Mouse (Mus musculus) MEL (cell line): ENCODE results near the gene Macf1. TPM values are rescaled to one million over a fixed set of nuclear protein-coding genes. Genes with fewer than 3 reads are reported as not detected.

Experiments used
- DNase-seq: peaks from one replicate; pipeline ENCODE4 v3.0.0; 2011; ENCODE audit warnings: low read depth, low spot score
- H3K27ac ChIP-seq: 2 replicates; pipeline ENCODE4 v1.5.1; 2012; ENCODE audit warnings: low read depth, mild to moderate bottlenecking, control low read depth, low read length, moderate library complexity; ENCODE audit not compliant: control insufficient read depth
- H3K27me3 ChIP-seq, 2 experiments: fragments of 150-350 bp in 1 of 2; sonication (generic) in 1 of 2; 2 replicates each; pipeline ENCODE4 v1.6.1; 2012; ENCODE audit warnings: low read length in 2 of 2, mild to moderate bottlenecking in 2 of 2, improper control_type of control experiment in 1 of 2, moderate library complexity in 1 of 2; ENCODE audit not compliant: insufficient read depth in 2 of 2, control insufficient read depth in 1 of 2
- H3K36me3 ChIP-seq, 2 experiments: 2 replicates each; pipeline ENCODE4 v1.6.1; 2012 to 2014; ENCODE audit warnings: low read length in 2 of 2, improper control_type of control experiment in 1 of 2, inconsistent platforms in 1 of 2, mild to moderate bottlenecking in 1 of 2; ENCODE audit not compliant: insufficient read depth in 2 of 2, control insufficient read depth in 1 of 2
- H3K4me1 ChIP-seq, 2 experiments: fragments of 150-350 bp in 1 of 2; sonication (generic) in 1 of 2; 2 replicates each; pipeline ENCODE4 v1.6.1; 2012; ENCODE audit warnings: low read length in 2 of 2, improper control_type of control experiment in 1 of 2, mild to moderate bottlenecking in 1 of 2; ENCODE audit not compliant: insufficient read depth in 2 of 2, control insufficient read depth in 1 of 2
- H3K4me3 ChIP-seq, 2 experiments: fragments of 150-350 bp in 1 of 2; sonication (generic) in 1 of 2; 2 replicates each; pipeline ENCODE4 v1.5.1; 2012; ENCODE audit warnings: low read depth in 2 of 2, low read length in 2 of 2, mild to moderate bottlenecking in 2 of 2, moderate library complexity in 2 of 2, control low read depth in 1 of 2, improper control_type of control experiment in 1 of 2; ENCODE audit not compliant: control insufficient read depth in 1 of 2, insufficient read depth in 1 of 2
- H3K79me2 ChIP-seq: 2 replicates; pipeline ENCODE4 v1.6.1; 2012; ENCODE audit warnings: mild to moderate bottlenecking, low read length, moderate library complexity; ENCODE audit not compliant: control insufficient read depth, poor library complexity, insufficient read depth
- H3K9ac ChIP-seq: 2 replicates; pipeline ENCODE4 v1.6.1; 2012; ENCODE audit warnings: low read depth, mild to moderate bottlenecking, control low read depth, low read length, moderate library complexity; ENCODE audit not compliant: control insufficient read depth, poor library complexity, severe bottlenecking
- H3K9me3 ChIP-seq: fragments of 150-350 bp; sonication (generic); replicated peaks from 2 replicates; pipeline ENCODE4 v1.6.1; 2012; ENCODE audit warnings: mild to moderate bottlenecking, low read length, improper control_type of control experiment, moderate library complexity; ENCODE audit not compliant: insufficient read depth
- BHLHE40 ChIP-seq: IDR thresholded peaks from 2 replicates; pipeline ENCODE4 v1.6.1; 2012; ENCODE audit warnings: low read depth, mild to moderate bottlenecking, inconsistent platforms, low read length, improper control_type of control experiment, borderline replicate concordance
- CHD1 ChIP-seq: IDR thresholded peaks from 2 replicates; pipeline ENCODE4 v1.6.1; 2012; ENCODE audit warnings: low read depth, mild to moderate bottlenecking, inconsistent platforms, low read length, improper control_type of control experiment
- CTCF ChIP-seq, 3 experiments: IDR thresholded peaks in 2 of 3; conservative IDR thresholded peaks in 1 of 3; 2 replicates each; pipeline ENCODE4 v1.5.1; 2011 to 2012; ENCODE audit warnings: low read length in 3 of 3, low read depth in 2 of 3, mild to moderate bottlenecking in 2 of 3, improper control_type of control experiment in 1 of 3, inconsistent platforms in 1 of 3, mixed read lengths in 1 of 3, moderate library complexity in 1 of 3; ENCODE audit not compliant: control insufficient read depth in 1 of 3, insufficient read depth in 1 of 3, poor library complexity in 1 of 3, severe bottlenecking in 1 of 3
- ELF1 ChIP-seq: IDR thresholded peaks from 2 replicates; pipeline ENCODE4 v1.6.1; 2014; ENCODE audit warnings: low read depth, mild to moderate bottlenecking, inconsistent platforms, low read length, improper control_type of control experiment, moderate library complexity
- EP300 ChIP-seq, 2 experiments: IDR thresholded peaks; 2 replicates each; pipeline ENCODE4 v1.6.1; 2011; ENCODE audit warnings: improper control_type of control experiment in 2 of 2, low read length in 2 of 2, low read depth in 1 of 2, mild to moderate bottlenecking in 1 of 2
- ETS1 ChIP-seq: IDR thresholded peaks from 2 replicates; pipeline ENCODE4 v1.6.1; 2012; ENCODE audit warnings: low read depth, mild to moderate bottlenecking, inconsistent platforms, low read length, improper control_type of control experiment, moderate library complexity
- HCFC1 ChIP-seq: IDR thresholded peaks from 2 replicates; pipeline ENCODE4 v1.6.1; 2012; ENCODE audit warnings: low read depth, mild to moderate bottlenecking, inconsistent platforms, low read length, improper control_type of control experiment, moderate library complexity
- KAT2A ChIP-seq: conservative IDR thresholded peaks from 2 replicates; pipeline ENCODE4 v1.6.1; 2012; ENCODE audit warnings: low read depth, low read length, improper control_type of control experiment, inconsistent platforms
- MXI1 ChIP-seq: IDR thresholded peaks from 2 replicates; pipeline ENCODE4 v1.6.1; 2011; ENCODE audit warnings: mild to moderate bottlenecking, low read depth, low read length, improper control_type of control experiment
- MYB ChIP-seq: IDR thresholded peaks from 2 replicates; pipeline ENCODE4 v1.6.1; 2011; ENCODE audit warnings: mild to moderate bottlenecking, low read depth, low read length, improper control_type of control experiment
- NELFE ChIP-seq: IDR thresholded peaks from 2 replicates; pipeline ENCODE4 v1.6.1; 2011; ENCODE audit warnings: low read depth, low read length, improper control_type of control experiment
- POLR2AphosphoS2 ChIP-seq: IDR thresholded peaks from 2 replicates; pipeline ENCODE4 v1.6.1; 2011; ENCODE audit warnings: low read length, improper control_type of control experiment
- POLR2AphosphoS5 ChIP-seq: IDR thresholded peaks from 2 replicates; pipeline ENCODE4 v1.6.1; 2012; ENCODE audit warnings: low read depth, borderline replicate concordance, mild to moderate bottlenecking, inconsistent platforms, low read length, moderate library complexity, mixed read lengths
- UBTF ChIP-seq: IDR thresholded peaks from 2 replicates; pipeline ENCODE4 v1.6.1; 2012; ENCODE audit warnings: low read depth, mild to moderate bottlenecking, inconsistent platforms, low read length, improper control_type of control experiment, moderate library complexity, borderline replicate concordance; ENCODE audit not compliant: insufficient read depth
- USF1 ChIP-seq: IDR thresholded peaks from 2 replicates; pipeline ENCODE4 v1.6.1; 2014; ENCODE audit warnings: low read depth, mild to moderate bottlenecking, inconsistent platforms, low read length, improper control_type of control experiment, moderate library complexity
- ZC3H11A ChIP-seq: IDR thresholded peaks from 2 replicates; pipeline ENCODE4 v1.6.1; 2012; ENCODE audit warnings: low read depth, mild to moderate bottlenecking, inconsistent platforms, low read length, improper control_type of control experiment
- ZKSCAN1 ChIP-seq: IDR thresholded peaks from 2 replicates; pipeline ENCODE4 v1.6.1; 2012; ENCODE audit warnings: low read depth, mild to moderate bottlenecking, inconsistent platforms, low read length, improper control_type of control experiment, moderate library complexity
- ZMIZ1 ChIP-seq: IDR thresholded peaks from 2 replicates; pipeline ENCODE4 v1.6.1; 2012; ENCODE audit warnings: low read depth, mild to moderate bottlenecking, inconsistent platforms, low read length, improper control_type of control experiment, moderate library complexity
- ZNF384 ChIP-seq: IDR thresholded peaks from 2 replicates; pipeline ENCODE4 v1.6.1; 2012; ENCODE audit warnings: low read depth, mild to moderate bottlenecking, inconsistent platforms, low read length, improper control_type of control experiment
- polyA plus RNA-seq, 2 experiments: library from polyadenylated mRNA; stranded (reverse) in 1 of 2; unstranded in 1 of 2; fragments of >175 nt in 1 of 2; fragments of >200 nt in 1 of 2; gene quantifications; 2 replicates each; pipeline versions ENCODE4 v1.2.1 to v1.2.4; 2012; ENCODE audit warnings: low replicate concordance in 2 of 2, low read depth in 1 of 2; ENCODE audit not compliant: insufficient read length in 2 of 2, insufficient read depth in 1 of 2, missing spikeins in 1 of 2
- total RNA-seq: library from RNA; depleted of rRNA; stranded (reverse); fragments of 300-350 nt; gene quantifications from 2 replicates; pipeline ENCODE4 v1.2.3, GENCODE M21; 2012

Macf1 gene
- total and polyA plus RNA-seq, 3 experiments: 18.5 to 71.4 (median 60.8) TPM

DNA sequence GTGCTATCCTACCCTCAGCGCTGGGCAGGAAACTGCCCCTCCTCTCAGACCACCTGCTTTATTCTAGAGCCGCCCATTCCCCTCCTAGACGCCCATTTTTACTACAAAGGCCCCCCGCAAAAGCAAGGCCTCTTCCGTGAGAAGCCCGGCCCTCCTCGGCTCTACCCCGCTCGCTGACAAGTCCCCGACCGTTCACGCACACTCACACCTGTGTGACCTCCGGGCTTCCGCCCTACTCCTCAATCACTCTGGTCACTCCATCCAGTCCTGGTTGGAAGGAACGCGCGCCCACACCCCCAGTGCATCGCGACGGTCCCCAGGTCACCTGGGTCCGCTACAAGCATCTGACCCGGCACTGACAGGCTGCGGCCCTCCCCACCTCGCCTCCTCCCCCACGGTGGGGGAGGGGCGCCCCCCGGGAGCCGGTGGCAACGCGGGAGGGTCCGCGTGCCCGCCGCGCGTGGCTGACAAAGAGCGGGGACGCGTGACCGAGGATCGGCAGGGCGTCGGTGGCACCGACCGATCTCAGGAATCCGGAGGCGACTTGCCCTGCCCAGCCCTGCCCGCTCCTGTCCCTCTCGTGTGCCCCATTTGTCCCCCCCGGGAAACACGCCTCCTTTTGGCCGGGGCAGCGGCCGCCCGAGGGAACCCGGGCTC lies 2.3 kb upstream of the Macf1 start:
- TF ChIP-seq ZMIZ1 (no peak), CHD1 (no peak), POLR2AphosphoS5 (no peak), MXI1 (no peak), NELFE (no peak), CTCF (IDR thresholded peaks at IDR 0.05 in 2 of 3, conservative IDR thresholded peaks at IDR 0.05 in 1 of 3; ENCODE audit: control insufficient read depth in 1 of 3, insufficient read depth in 1 of 3, low read depth in 2 of 3, low read length in 3 of 3, poor library complexity in 1 of 3, severe bottlenecking in 1 of 3) (no peak), EP300 (IDR thresholded peaks at IDR 0.05; ENCODE audit: low read depth in 1 of 2, low read length in 2 of 2) (no peak), ZNF384 (no peak), BHLHE40 (no peak), USF1 (no peak), ZC3H11A (no peak), ZKSCAN1 (no peak), KAT2A (no peak), MYB (no peak), UBTF (no peak), POLR2AphosphoS2 (no peak), ELF1 (no peak), ETS1 (no peak), HCFC1 (no peak)
- Histone ChIP-seq H3K27me3 (peaks cover 0 to 1% of the 10 kb centered on the region in 2 experiments; a peak in 3 of 4 replicates), H3K9me3 (no peaks in the 10 kb centered on the region), H3K36me3 (no peaks in the 10 kb centered on the region), H3K4me1 (no peaks in the 10 kb centered on the region), H3K27ac (no peak overlapping the region), H3K4me3 (no peak overlapping the region), H3K9ac (no peak overlapping the region), H3K79me2 (no peaks in the 10 kb centered on the region)
- DNase-seq: no peak

DNA sequence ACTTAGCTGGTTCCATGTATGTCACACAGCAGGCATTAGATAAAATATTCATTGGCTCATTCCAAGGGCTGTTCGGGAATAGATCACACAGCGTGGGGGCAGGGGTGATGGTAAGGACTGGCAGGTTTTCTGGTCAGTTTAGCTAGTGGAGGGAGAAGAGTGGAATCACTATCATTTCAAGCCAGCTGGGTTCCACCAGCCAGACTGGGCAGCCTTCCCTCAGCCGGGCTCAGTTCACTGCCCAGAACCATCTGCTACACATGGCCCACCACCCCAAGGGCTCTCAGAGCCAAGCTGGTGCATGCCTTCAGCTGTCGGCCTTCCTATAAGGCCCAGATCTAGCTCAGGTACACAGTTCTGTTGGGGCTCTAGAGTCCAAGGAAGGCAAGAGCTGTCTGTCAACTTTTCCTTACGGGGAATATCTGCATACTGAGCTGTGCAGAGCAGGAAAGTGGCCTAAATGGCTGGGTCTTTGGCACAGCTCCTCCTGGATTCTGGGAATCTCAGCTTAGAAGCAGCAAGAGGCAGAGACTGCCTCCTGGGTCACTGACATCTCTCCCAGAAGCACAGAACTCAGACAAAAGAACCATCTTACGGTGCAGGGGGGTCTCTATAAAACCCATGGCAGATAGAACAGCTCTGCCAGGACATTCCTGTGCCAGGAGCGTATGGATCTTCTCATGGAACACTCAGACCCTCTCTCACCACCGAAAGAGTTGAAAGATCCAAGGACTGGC lies 1.5 kb upstream of the Macf1 start:
- peaks cover 1 to 3% of the 10 kb centered on the region in 2 experiments for H3K27me3 ChIP-seq
- no peak for TF ChIP-seq ZMIZ1
- TF ChIP-seq ZC3H11A: no peak
- H3K36me3 ChIP-seq: no peaks in the 10 kb centered on the region
- H3K4me3 ChIP-seq: no peak overlapping the region
- H3K9me3 ChIP-seq: no peaks in the 10 kb centered on the region
- no peak for DNase-seq
- H3K9ac ChIP-seq: no peak overlapping the region
- no peak overlapping the region for H3K27ac ChIP-seq
- no peaks in the 10 kb centered on the region for H3K79me2 ChIP-seq
- H3K4me1 ChIP-seq: no peaks in the 10 kb centered on the region
